Mouse (Mus musculus) cerebellum, adult 2 months (tissue): ENCODE measurements at regions not wholly inside any gene's neighbourhood (a gene's known extent, or its start where the extent isn't known, plus 50 kb on each side); places are given as distances from the start of the nearest gene placed in this dataset.

Experiments
- CTCF ChIP-seq: fragments of 200-500 bp; IDR thresholded peaks from 2 replicates; pipeline ENCODE4 v1.5.1; 2011; ENCODE audit warnings: low read depth, mild to moderate bottlenecking, control low read depth, low read length, moderate library complexity, borderline replicate concordance; ENCODE audit not compliant: insufficient read depth
- POLR2A ChIP-seq: fragments of 200-500 bp; IDR thresholded peaks from 2 replicates; pipeline ENCODE4 v1.6.1; 2011; ENCODE audit warnings: low read length, control low read depth, borderline replicate concordance; ENCODE audit not compliant: insufficient read depth

GRCm38 (mm10) chr3:56845462-56845770, 456.4 kb downstream of the Tm4sf1 start:
- no peak for TF ChIP-seq CTCF
- no peak for TF ChIP-seq POLR2A
